Mouse (Mus musculus) frontal cortex, adult 2 months (tissue): ENCODE results near the gene Ets2. TPM values are rescaled to one million over a fixed set of nuclear protein-coding genes. Genes with fewer than 3 reads are reported as not detected.
A peak's percentile ranks its signal among the peaks of the same experiment; 100 is the strongest.

Source experiments
- DNase-seq, 2 experiments: peaks; one replicate each; pipeline ENCODE4 v3.0.0; 2022; ENCODE audit warnings: low spot score in 1 of 2; ENCODE audit errors: extremely low spot score in 1 of 2
- polyA plus RNA-seq: library from polyadenylated mRNA; depleted of rRNA; stranded (reverse); fragments of >200 nt; gene quantifications from 2 replicates; pipeline ENCODE4 v1.2.3, GENCODE M21; 2012

Ets2 gene
- polyA plus RNA-seq, 1 experiment = 30.2 TPM

DNA sequence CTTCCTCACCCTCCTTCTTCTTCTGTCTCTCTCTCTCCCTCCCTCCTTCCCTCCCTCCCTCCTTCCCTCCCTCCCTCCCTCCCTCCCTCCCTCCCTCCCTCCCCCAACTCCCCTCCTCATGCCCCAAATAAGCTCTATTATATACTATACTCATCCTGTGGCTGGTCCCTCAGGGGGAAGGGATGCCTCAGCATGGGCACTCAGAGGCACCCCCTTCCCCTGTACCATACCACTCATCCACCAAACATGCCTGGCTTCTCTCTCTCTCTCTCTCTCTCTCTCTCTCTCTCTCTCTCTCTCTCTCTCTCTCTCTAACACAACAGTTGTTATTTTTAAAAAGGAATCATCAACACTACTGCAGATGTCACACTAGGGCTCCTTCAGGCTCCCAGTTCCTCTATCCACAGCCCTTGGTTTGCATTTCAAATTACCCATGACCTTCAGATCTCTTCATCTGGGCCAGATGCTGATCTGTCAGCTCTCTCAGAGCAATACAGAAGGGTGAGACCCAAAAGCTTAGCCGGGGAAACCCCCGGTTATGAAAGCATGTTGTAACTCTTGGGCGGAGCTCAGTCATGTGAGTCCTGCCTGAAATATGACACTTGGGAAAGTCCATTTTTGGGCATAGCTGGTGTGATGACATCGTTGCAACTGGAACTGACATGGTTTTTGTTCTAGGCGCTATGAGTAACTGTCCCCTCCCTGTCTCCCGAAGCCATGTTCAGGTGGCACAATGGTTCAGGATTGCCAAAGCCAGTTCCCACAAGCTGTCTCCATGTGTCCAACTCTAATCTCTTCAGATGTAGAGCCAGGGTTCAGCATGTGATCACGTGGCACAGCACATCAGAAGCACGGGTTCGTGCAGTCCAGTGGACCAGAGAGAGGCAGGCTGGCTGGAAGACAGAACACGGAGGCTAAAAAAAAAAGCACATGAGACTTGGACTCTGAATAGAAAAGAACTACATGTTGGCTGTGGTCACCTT lies 26.9 kb downstream of the Ets2 start:
- DNase-seq = no peak

DNA sequence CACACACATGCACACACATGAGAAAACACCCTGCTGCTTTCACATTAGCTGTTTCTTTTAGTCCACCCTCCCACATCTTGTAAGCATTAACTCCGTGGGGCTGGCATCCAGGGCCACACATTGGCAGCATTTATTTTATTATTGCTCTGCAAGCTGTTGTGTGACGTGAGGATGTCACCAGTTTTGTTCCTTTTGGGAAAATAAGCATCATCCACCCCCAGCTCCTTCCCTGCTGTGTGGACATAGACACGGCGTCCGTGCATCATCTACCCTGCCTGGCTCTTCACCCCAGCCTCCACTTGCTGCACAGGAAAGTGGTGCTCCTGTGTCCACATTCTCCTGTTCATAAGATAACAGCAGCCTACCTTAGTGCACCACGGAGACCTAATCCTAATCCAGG lies 27.9 kb downstream of the Ets2 start:
- DNase-seq = no peak

GRCm38 (mm10) chr16:95734785-95735184 lies 32.9 kb downstream of the Ets2 start:
- no peak for DNase-seq

DNA sequence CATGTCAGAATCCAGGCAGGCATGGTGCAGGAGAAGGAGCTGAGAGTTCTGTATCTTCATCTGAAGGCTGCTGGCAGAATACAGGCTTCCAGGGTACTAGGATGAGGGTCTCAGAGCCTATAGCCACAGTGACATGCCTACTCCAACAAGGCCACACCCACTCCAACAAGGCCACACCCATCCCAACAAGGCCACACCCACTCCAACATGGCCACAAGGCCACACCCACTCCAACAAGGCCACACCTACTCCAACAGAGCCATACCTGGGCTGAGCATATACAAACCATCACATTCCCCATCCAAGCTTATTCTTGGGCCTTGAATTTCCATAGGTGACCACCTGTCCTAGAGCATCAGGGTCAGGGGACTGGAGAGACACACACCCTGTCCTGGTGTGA lies 34.2 kb downstream of the Ets2 start:
- no peak for DNase-seq

GRCm38 (mm10) chr16:95736470-95736869 lies 34.6 kb downstream of the Ets2 start:
- DNase-seq = no peak

DNA sequence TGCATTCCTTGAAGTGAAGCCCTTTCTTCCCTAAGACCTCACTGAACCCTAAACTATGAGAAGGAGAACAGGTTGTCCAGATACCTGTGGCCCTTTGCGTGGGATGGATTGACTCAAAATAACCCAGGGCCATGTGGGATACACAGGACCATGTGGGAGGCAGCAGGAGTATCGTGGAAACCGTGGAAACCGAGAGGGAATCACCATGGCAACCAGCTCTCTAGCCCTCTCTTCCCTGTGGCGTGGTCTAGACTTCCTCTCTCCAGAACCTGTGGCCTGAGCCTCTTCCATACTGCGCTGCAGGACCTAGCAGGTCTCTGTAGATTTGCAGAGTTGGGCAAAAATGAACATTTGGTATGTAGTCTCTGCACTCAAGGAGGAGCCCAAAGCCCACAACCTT lies 37.6 kb downstream of the Ets2 start:
- peak; percentile 62 to 67 for DNase-seq

DNA sequence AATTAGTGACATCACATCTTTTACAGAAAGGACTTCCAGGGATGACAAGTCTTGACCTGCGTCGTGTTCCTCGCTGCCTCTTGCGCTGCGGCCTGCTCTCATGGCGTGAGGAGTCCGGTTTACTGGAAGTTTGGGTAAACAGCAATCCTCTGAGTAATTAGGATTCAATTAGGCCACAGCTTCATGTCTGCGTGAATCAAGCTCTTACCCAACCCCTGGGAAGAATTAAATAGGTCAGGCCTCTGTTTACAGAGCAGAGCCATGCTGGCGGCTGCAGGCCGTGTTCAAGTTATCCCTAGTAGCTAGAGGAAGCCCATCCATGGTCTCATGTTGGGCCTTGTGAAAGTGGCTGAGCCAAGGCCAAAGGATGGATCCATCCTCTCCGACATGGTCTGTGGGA lies 39.5 kb downstream of the Ets2 start:
- no peak for DNase-seq

DNA sequence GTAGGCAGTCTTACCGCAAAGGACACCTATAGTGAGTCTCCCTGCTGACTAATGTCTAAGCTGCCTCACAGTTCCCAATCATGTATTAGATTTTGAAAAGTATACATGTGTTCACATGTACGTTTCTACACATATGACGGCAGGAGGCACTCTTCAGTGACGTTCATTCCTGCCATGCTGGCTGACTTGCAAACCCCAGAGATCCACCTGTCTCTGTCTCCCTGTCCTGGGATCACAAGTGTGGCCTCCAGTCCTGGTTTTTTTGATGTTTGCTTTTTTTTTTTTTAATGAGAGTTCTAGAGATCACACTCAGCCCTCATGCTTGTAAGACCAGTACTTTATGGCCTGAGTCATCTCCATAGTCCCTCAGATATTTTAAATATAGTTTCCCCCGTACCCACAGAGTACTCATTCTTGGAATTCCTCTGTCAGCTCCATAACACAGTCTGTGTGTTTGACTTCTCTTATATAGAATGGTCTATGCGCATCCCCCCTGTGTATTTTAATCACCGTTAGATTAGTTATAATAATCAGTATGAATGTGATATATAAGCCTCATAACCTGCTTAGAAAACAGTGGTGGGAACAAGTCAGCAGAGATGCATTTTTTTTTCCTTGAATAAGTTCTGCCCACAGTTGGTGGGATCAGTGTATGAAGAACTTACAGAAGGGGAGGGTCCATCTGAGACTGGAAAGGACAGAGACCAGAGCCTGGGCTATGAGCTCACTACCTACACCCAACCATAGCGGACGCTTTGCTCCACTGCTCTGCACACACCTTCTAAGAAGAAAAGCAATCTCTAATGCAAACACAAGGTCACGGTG lies 40.3 kb downstream of the Ets2 start:
- DNase-seq = no peak

GRCm38 (mm10) chr16:95742740-95743030 lies 40.8 kb downstream of the Ets2 start:
- DNase-seq = no peak

- no peak for DNase-seq
Observed at GRCm38 (mm10) chr16:95743104-95743503, 41.2 kb downstream of the Ets2 start.

DNA sequence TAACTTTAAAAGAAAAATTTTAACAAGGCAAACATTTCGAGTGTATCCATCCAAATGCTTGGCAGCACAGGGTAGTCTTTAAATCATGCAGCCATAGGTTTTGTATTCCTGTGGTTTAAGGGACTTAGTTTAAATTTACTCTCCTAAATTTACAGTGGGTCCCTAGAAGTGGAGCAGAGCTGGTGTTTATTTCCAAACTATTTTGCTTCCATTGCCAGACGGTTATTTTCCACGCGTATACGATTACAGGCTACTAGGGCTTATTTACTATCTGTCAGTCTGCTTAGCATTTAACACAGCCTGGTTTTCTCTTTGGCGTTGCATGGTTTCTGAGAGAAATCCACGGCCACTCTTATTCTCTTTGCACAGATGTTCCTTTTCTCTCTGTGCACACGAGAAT lies 42.9 kb downstream of the Ets2 start:
- no peak for DNase-seq

DNA sequence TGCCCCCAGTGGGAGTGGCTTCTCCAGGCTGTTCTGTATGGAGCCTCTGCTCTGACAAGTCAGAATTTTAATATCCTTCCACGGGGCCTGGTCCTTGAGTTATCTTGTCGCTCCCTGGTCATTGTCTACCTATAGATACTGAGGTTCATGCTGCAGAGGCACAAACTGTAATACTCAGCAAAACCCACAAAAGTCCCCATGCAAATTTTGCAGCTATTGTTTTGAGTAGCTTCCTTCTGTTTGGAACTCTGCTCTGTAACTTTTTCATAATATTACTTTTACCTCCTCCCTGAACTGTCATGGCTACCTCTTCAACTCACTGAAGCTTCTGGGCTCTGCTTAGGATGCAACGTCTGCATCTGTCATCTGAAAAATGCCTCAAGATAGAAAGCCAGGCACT lies 43.8 kb downstream of the Ets2 start:
- no peak for DNase-seq

DNA sequence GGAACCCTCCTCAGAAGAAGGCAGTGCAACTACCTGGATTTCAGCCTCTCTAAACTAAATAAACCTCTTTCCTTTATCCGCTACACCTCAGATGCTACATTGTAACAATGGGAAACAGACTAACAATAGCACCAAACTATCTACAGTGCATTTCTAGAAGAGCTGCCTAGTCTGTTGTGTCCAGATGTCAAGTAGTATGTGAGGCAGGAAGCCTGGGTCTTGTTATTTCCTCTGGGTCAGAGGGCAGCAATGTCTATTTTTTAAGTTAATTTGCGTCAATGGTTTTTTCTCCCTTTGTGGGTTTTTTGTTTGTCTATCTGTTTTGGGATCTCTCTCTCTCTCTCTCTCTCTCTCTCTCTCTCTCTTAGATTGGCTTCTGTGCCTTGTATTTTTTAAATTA lies 44.7 kb downstream of the Ets2 start:
- no peak for DNase-seq

- peak in 1 of 2 experiments; percentile 44 for DNase-seq
Observed at GRCm38 (mm10) chr16:95749291-95750103, 47.6 kb downstream of the Ets2 start.

GRCm38 (mm10) chr16:95750211-95750629 lies 48.3 kb downstream of the Ets2 start:
- DNase-seq = no peak

- no peak for DNase-seq
Observed at GRCm38 (mm10) chr16:95752502-95752901, 50.6 kb downstream of the Ets2 start.

- no peak for DNase-seq
Observed at GRCm38 (mm10) chr16:95753295-95753694, 51.4 kb downstream of the Ets2 start.

DNA sequence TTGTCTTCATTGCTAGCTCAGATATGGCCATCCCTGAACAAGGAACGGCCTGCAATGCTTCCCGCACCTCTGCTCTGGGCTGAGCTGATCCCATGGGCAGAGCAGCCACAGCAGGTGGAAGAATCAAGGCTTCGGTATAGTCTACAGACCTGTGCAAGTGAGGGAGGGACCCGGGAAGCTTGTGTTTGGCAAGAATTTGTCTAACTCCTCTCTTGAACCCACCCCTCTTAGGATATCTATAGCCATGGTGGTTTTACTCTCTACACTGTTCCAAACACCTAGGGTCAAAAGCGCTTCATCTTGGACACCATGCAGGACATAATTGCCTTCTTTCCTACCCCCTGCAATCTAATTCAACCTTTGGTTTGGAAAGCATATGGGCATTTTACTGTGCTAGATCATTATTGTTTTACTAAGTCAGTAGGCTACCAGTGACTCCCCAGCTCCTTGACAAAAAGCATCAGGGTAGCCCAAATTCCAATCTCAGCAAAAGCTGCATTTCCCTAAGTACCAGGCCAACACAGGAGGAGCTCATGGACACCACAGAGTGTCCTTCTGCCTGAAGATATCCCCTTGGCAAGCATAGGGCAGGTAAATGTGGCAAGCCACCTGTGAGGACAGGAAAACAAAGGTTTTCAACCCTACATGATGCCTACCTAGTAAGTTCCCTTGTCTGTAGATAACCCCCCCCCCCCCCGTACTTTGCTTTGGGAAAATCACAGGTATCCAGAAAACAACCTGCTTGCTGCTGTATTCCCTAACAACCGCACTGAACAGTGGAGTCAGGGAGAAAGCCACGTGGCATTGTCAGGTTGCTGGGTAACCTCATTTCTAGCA lies 57.5 kb downstream of the Ets2 start:
- no peak for DNase-seq

GRCm38 (mm10) chr16:95759988-95760391 lies 58.1 kb downstream of the Ets2 start:
- peak in 1 of 2 experiments; percentile 38 for DNase-seq

GRCm38 (mm10) chr16:95761742-95762141 lies 59.9 kb downstream of the Ets2 start:
- DNase-seq = no peak
